Mouse (Mus musculus) C2C12 (cell line): Measurements from ENCODE around the gene Gstp2. TPM values are rescaled to one million over a fixed set of nuclear protein-coding genes. Genes with fewer than 3 reads are reported as not detected.
A peak's percentile ranks its signal among the peaks of the same experiment; 100 is the strongest.
"Not testable (repeated sequence)": the region's sequence is repeated elsewhere in the genome, so short reads cannot be mapped to it uniquely, and the experiment has no call there.

Source experiments
- H3K27me3 ChIP-seq: one replicate; pipeline ENCODE4 v1.6.1; 2011; ENCODE audit not compliant: control insufficient read depth, insufficient read depth, insufficient read length
- H3K36me3 ChIP-seq: one replicate; pipeline ENCODE4 v1.6.1; 2011; ENCODE audit not compliant: control insufficient read depth, insufficient read depth
- H3K4me3 ChIP-seq: one replicate; pipeline ENCODE4 v1.5.1; 2011; ENCODE audit warnings: mild to moderate bottlenecking, control low read depth; ENCODE audit not compliant: poor library complexity, insufficient read depth, severe bottlenecking
- H3K79me2 ChIP-seq: one replicate; pipeline ENCODE4 v1.6.1; 2011; ENCODE audit not compliant: control insufficient read depth, insufficient read depth
- H3K79me3 ChIP-seq: one replicate; pipeline ENCODE4 v1.6.1; 2011; ENCODE audit warnings: low read depth, control low read depth
- H3ac ChIP-seq: one replicate; pipeline ENCODE3; 2011; ENCODE audit warnings: low read depth; ENCODE audit not compliant: control insufficient read depth, insufficient read length
- CEBPB ChIP-seq: IDR thresholded peaks from one replicate; pipeline ENCODE4 v1.6.1; 2011; ENCODE audit warnings: low read depth, mild to moderate bottlenecking, control low read depth, moderate library complexity
- CTCF ChIP-seq: IDR thresholded peaks from one replicate; pipeline ENCODE4 v1.5.1; 2011; ENCODE audit not compliant: control insufficient read depth, insufficient read depth, insufficient read length
- FOSL1 ChIP-seq: IDR thresholded peaks from one replicate; pipeline ENCODE4 v1.8.0; 2011; ENCODE audit warnings: mild to moderate bottlenecking, low read length; ENCODE audit not compliant: poor library complexity, insufficient read depth, severe bottlenecking
- MAX ChIP-seq: IDR thresholded peaks from one replicate; pipeline ENCODE4 v1.6.1; 2011; ENCODE audit warnings: mild to moderate bottlenecking, control low read depth
- MYOD1 ChIP-seq: IDR thresholded peaks from one replicate; pipeline ENCODE4 v1.6.1; 2011; ENCODE audit warnings: low read depth; ENCODE audit not compliant: control insufficient read depth, insufficient read length
- MYOG ChIP-seq: IDR thresholded peaks from one replicate; pipeline ENCODE4 v1.6.1; 2011; ENCODE audit not compliant: control insufficient read depth, insufficient read length; ENCODE audit errors: extremely low read depth
- USF1 ChIP-seq: IDR thresholded peaks from one replicate; pipeline ENCODE4 v1.6.1; 2011; ENCODE audit warnings: low read depth, mild to moderate bottlenecking, control low read depth, moderate library complexity
- polyA plus RNA-seq: library from polyadenylated mRNA; unstranded; fragments of >200 nt; fragmentation: generic; extraction: Trizol; gene quantifications from one replicate; pipeline ENCODE4 v1.2.1, GENCODE M21; 2012; ENCODE audit warnings: missing spikeins

Gstp2 gene
- polyA plus RNA-seq, 1 experiment, result 7.2 TPM

GRCm38 (mm10) chr19:4046866-4047254, 1.0 kb upstream of the Gstp2 start:
- Histone ChIP-seq H3K36me3 (no peaks in the 10 kb centered on the region), H3K4me3 (no peak overlapping the region), H3ac (no peak overlapping the region), H3K79me3 (no peaks in the 10 kb centered on the region), H3K27me3 (no peaks in the 10 kb centered on the region), H3K79me2 (no peaks in the 10 kb centered on the region)
- TF ChIP-seq MAX, result no peak
- no peak for TF ChIP-seq CEBPB
- no peak for TF ChIP-seq MYOD1
- no peak for TF ChIP-seq CTCF
- TF ChIP-seq FOSL1, result no peak
- TF ChIP-seq MYOG, result no peak
- TF ChIP-seq USF1, result no peak

DNA sequence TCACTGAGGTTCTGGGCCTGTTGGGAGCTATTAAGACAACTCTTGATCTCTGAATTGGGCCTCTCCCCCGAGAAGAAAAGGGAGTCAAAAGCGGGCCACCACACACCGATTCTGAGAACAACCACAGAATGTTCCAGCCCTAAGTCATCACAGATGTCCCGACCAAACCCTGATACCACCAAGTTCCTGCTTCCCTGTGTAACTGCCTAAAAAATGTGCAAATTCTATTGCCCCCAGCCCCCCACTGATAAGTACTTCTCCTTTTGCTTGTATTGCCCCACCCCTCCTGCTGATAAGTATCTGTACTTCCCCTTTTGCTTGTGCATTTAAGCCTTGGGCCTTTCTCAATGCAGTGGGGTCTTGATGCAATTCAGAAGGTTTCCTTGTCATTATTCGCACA, 1.7 kb downstream of the Gstp2 start:
- H3K4me3 ChIP-seq, H3ac ChIP-seq, H3K79me3 ChIP-seq, H3K36me3 ChIP-seq, H3K27me3 ChIP-seq, H3K79me2 ChIP-seq: not testable (repeated sequence)

GRCm38 (mm10) chr19:4042124-4042523, 3.7 kb downstream of the Gstp2 start:
- no peaks in the 10 kb centered on the region for H3K27me3 ChIP-seq
- no peak for TF ChIP-seq FOSL1
- no peak for TF ChIP-seq CEBPB
- no peak for TF ChIP-seq MAX
- peak; percentile 24 for TF ChIP-seq USF1
- no peak overlapping the region for H3ac ChIP-seq
- H3K36me3 ChIP-seq, result no peaks in the 10 kb centered on the region
- peaks cover 5% of the 10 kb centered on the region for H3K79me2 ChIP-seq
- peaks cover 3% of the 10 kb centered on the region for H3K79me3 ChIP-seq
- no peak overlapping the region for H3K4me3 ChIP-seq

DNA sequence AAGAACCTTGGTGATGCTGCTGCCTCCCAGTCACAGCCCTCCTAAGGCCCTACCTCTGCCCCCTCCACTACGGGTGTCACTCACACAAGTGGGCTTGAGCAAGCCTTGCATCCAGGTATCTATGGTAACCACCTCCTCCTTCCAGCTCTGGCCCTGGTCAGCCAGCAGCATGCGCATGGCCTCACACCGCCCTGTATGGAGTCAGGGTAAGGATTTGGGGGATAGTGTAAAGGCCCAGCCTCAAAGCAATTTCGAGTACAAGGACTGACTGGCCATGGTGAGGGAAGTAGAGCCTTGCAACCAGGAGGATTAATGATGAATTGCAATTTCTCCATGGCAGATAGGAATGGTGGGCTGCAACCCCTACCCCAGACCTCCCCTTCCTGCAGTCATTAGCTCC, 4.3 kb downstream of the Gstp2 start:
- not testable (repeated sequence) for H3K4me3 ChIP-seq, H3ac ChIP-seq, H3K27me3 ChIP-seq, H3K79me3 ChIP-seq, H3K36me3 ChIP-seq
- peaks cover 11% of the 10 kb centered on the region for H3K79me2 ChIP-seq

DNA sequence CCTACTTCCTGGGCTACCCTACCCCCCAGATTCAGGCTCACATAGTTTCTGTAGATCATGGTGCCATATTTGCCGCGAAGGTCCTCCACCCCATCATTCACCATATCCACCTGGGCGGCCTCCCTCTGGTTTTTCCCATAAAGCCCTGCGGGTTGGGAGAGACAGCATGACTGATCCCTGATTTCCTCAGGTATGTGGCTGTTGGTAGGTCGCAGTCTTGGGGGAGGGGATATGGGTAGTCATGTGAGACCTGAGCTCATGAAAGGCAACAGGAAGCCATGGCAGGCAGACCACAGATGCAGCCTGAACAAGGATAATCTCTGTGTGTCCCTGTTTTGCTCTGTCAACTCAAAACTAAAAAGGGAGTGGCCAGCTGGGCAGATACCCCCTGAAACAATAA, 4.9 kb downstream of the Gstp2 start:
- peaks cover 17% of the 10 kb centered on the region for H3K79me2 ChIP-seq
- H3K4me3 ChIP-seq, H3ac ChIP-seq, H3K27me3 ChIP-seq, H3K36me3 ChIP-seq, H3K79me3 ChIP-seq: not testable (repeated sequence)

- Histone ChIP-seq H3K79me2 (peaks cover 18% of the 10 kb centered on the region), H3K79me3 (peaks cover 6% of the 10 kb centered on the region), H3K27me3 (no peaks in the 10 kb centered on the region), H3K4me3 (peak within 1 kb of the TSS; percentile 51), H3K36me3 (no peaks in the 10 kb centered on the region), H3ac (peak within 1 kb of the TSS; percentile 72)
- TF ChIP-seq CEBPB, result no peak
- TF ChIP-seq CTCF, result no peak
- TF ChIP-seq FOSL1, result no peak
- TF ChIP-seq USF1, result no peak
- TF ChIP-seq MYOD1, result no peak
- peak; percentile 61 for TF ChIP-seq MAX
- no peak for TF ChIP-seq MYOG
These were observed 8.0 kb downstream of the Gstp2 start, which contains the start of gene Gstp1 for GRCm38 (mm10) chr19:4037788-4038232. TSS of gene Gstp1 (minus strand) at chr19:4037985.

DNA sequence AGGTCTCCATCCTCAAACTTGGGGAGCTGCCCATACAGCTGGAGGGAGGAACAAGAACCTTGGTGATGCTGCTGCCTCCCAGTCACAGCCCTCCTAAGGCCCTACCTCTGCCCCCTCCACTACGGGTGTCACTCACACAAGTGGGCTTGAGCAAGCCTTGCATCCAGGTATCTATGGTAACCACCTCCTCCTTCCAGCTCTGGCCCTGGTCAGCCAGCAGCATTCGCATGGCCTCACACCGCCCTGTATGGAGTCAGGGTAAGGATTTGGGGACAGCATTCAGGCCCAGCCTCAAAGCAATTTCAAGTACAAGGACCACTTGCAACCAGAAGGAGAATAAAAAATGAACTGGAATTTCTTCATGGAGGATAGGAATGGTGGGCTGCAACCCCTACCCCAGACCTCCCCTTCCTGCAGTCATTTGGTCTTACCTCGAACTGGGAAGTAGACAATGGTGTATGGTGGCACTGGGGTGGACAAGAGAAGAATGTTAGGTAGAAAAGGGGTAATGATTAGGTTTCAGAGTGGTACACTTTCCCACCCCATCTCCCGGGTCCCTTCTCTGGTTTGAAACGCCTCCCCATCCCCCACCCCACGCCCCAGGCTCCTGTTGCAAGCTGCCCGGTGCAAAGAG, 8.6 kb downstream of the Gstp2 start:
- Histone ChIP-seq H3ac (peak overlapping the region; percentile 72), H3K4me3 (peak overlapping the region; percentile 51), H3K79me2 (peaks cover 18% of the 10 kb centered on the region)
- H3K27me3 ChIP-seq, H3K79me3 ChIP-seq, H3K36me3 ChIP-seq: not testable (repeated sequence)
